24 mouse cellular contexts compared by ENCODE assay signal in genomic region chr17:34201506-34202055, GRCm38 (mm10). TPM values are rescaled to one million over a fixed set of nuclear protein-coding genes. Genes with fewer than 3 reads are reported as not detected.
DNase-seq lines count a peak whose midpoint lies in the region; ATAC-seq and TF ChIP-seq lines count a peak whose summit lies in the region.
"Had no signal": no experiment of that assay in that cellular context is flagged by ENCODE, and none has a peak within 500 bp of the region (broad histone marks: within the 10 kb centered on the region; RNA-seq: fewer than 3 reads in every experiment).

No protein-coding gene starts in this region.

- H3K36me3 ChIP-seq in thymus, adult 2 months (ENCODE audit: control insufficient read depth, insufficient read depth, low read length): 0 out of 2 replicates have a peak, but pooled peaks cover 3% of the 10 kb centered on the region
- H3K36me3 ChIP-seq: embryonic facial prominence, embryonic 15.5 days; forebrain, embryonic 10.5 days; forebrain, embryonic 15.5 days; heart, embryonic 13.5 days; hindbrain, embryonic 10.5 days had no signal

- no peak overlapping the region for H3K4me3 ChIP-seq in thymus, adult 2 months (ENCODE audit: control insufficient read depth, insufficient read depth, low read length)
- H3K4me3 ChIP-seq: embryonic facial prominence, embryonic 15.5 days; erythroblast, embryonic 14.5 days; forebrain, embryonic 10.5 days; forebrain, embryonic 15.5 days; heart, adult 2 months; heart, embryonic 13.5 days; hindbrain, embryonic 10.5 days had no signal

- DNase-seq in heart, adult 11 months: peak; percentile 87
- DNase-seq in heart, adult 9 months (ENCODE audit: low spot score in 2 of 2): no peak
- DNase-seq in thymus, adult 2 months: no peak
- DNase-seq in thymus, postnatal 10 days (ENCODE audit: low spot score in 2 of 2): no peak
- peak; percentile 30 for DNase-seq in thymus, postnatal 4 days
- DNase-seq in right cerebral cortex, postnatal 14 days: no peak
- DNase-seq: adrenal gland, postnatal 10 days; cerebellum, adult 11 months; cerebellum, adult 8-10 months; cerebellum, postnatal 14 days; embryo, embryonic 11 days; heart, adult 2 months; heart, postnatal 14 days had no signal

- TF ChIP-seq CTCF in thymus, adult 2 months (IDR thresholded peaks at IDR 0.05; ENCODE audit: borderline replicate concordance, control insufficient read depth, extremely low read depth, insufficient read depth, low read length, poor library complexity): no peak

- 36% methylated on average over 7 of the region's 7 CpGs for WGBS in thymus, adult 2 months

- no peak for TF ChIP-seq POLR2A in thymus, adult 2 months (IDR thresholded peaks at IDR 0.05; ENCODE audit: control insufficient read depth, extremely low read depth, insufficient read depth, low read length, poor library complexity)

- H3K4me1 ChIP-seq in thymus, adult 2 months (replicated peaks; ENCODE audit: control insufficient read depth, insufficient read depth, low read length): peaks cover 41% of the 10 kb centered on the region

- peak overlapping the region; percentile 87 for H3K27ac ChIP-seq in thymus, adult 2 months (ENCODE audit: control insufficient read depth, insufficient read depth, low read length)
- H3K27ac ChIP-seq: embryonic facial prominence, embryonic 15.5 days; forebrain, embryonic 10.5 days; forebrain, embryonic 15.5 days; heart, adult 2 months; heart, embryonic 13.5 days; hindbrain, embryonic 10.5 days; hindbrain, embryonic 14.5 days had no signal

- peak; percentile 9 for ATAC-seq in activated CD4-positive, CD25-positive, alpha-beta regulatory T cell, adult 4 months
- ATAC-seq: forebrain, embryonic 15.5 days had no signal

- H3K27me3 ChIP-seq in thymus, adult 2 months (ENCODE audit: control insufficient read depth, insufficient read depth, low read length): no peaks in the 10 kb centered on the region

RNA-seq across cellular contexts. Expression of gene Tap2, which starts 1.7 kb away (rescaled TPM):
- polyA plus RNA-seq in thymus, adult 2 months (2012; rRNA removed): 231 and 232 TPM in 2 replicates
- 100 to 1,000 TPM in 1 of 2 experiments, 10 to 100 TPM in 1; 68.0 to 148 TPM for polyA plus RNA-seq in activated CD4-positive, CD25-positive, alpha-beta regulatory T cell, adult 4 months (2017; shearing (Covaris generic))

RNA-seq across cellular contexts. Expression of gene Psmb8, which starts 4.1 kb away (rescaled TPM):
- polyA plus RNA-seq in thymus, adult 2 months (2012; rRNA removed): 656 and 705 TPM in 2 replicates
- polyA plus RNA-seq in activated CD4-positive, CD25-positive, alpha-beta regulatory T cell, adult 4 months (2017; shearing (Covaris generic)): 1,000 to 10,000 TPM in 1 of 2 experiments, 100 to 1,000 TPM in 1; 892 to 1,228 TPM

RNA-seq across cellular contexts. Expression of gene Psmb9, which starts 14.0 kb away (rescaled TPM):
- 288 and 334 TPM in 2 replicates for polyA plus RNA-seq in thymus, adult 2 months (2012; rRNA removed)
- 100 to 1,000 TPM; 320 to 348 TPM for polyA plus RNA-seq in activated CD4-positive, CD25-positive, alpha-beta regulatory T cell, adult 4 months (2017; shearing (Covaris generic))

RNA-seq across cellular contexts. Expression of gene Tap1, which starts 14.2 kb away (rescaled TPM):
- 197 and 202 TPM in 2 replicates for polyA plus RNA-seq in thymus, adult 2 months (2012; rRNA removed)
- 100 to 1,000 TPM; 134 to 207 TPM for polyA plus RNA-seq in activated CD4-positive, CD25-positive, alpha-beta regulatory T cell, adult 4 months (2017; shearing (Covaris generic))

RNA-seq across cellular contexts. Expression of gene H2-Ob, which starts 37.1 kb away (rescaled TPM):
- 30.1 and 37.5 TPM in 2 replicates for polyA plus RNA-seq in thymus, adult 2 months (2012; rRNA removed)
- polyA plus RNA-seq in activated CD4-positive, CD25-positive, alpha-beta regulatory T cell, adult 4 months (2017; shearing (Covaris generic)): 10 to 100 TPM; 57.3 to 70.9 TPM
- polyA plus RNA-seq: C2C12; embryonic facial prominence, embryonic 11.5 days; erythroblast, embryonic 14.5 days; forebrain, embryonic 10.5 days; forebrain, embryonic 15.5 days; G1E; heart, embryonic 13.5 days; hindbrain, embryonic 14.5 days had no signal

Comparison
In these comparisons a context has a peak if more than half of its experiments do, and no peak if none do; other contexts are left out.
1. DNase-seq: peak in heart, adult 11 months (single experiment) and thymus, postnatal 4 days (single experiment); none in heart, adult 9 months (0 of 2), thymus, adult 2 months (single experiment), thymus, postnatal 10 days (0 of 2) and right cerebral cortex, postnatal 14 days (single experiment).